ENCODE assay signal across 8 mouse cellular contexts in the genomic region with DNA sequence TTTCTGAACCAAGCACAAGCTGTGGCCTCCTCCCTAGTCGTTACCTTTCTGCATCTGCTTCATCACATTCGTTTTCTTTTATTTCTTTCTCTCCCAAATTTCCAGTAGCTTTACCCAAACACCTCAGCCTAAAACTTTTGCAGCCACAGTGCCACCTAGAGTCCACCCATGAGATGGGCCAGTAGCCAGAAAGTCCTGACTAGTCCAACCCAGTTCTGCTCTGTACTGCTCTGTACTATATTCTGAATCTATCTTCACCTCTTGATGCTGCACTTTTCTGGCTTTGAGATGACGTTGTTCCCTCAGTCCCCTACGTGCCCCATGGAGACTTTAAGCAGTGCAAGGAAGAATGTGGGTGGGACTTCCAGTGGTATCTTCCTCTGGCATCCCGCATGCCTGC.
DNase-seq lines count a peak whose midpoint lies in the region; ATAC-seq lines count a peak whose summit lies in the region.

No protein-coding gene starts in this region.

- peak; percentile 53 for DNase-seq in hindbrain, embryonic 10.5 days (ENCODE audit: low spot score)
- peak; percentile 3 for DNase-seq in c-Kit-positive CD71-positive TER-119-negative erythroid progenitor cells, embryonic 14.5 days (ENCODE audit: low read depth)
- peak; percentile 60 to 67 for DNase-seq in frontal cortex, postnatal 10 days (ENCODE audit: low spot score in 2 of 2)
- DNase-seq in left cerebral cortex, adult 8-10 months (ENCODE audit: low spot score in 2 of 2) = peak; percentile 39 to 59
- DNase-seq in thymus, postnatal 36 days = peak; percentile 24 to 26

- 0 out of 2 replicates have a peak, but pooled peaks cover 5% of the 10 kb centered on the region for H3K4me1 ChIP-seq in hindbrain, embryonic 10.5 days (replicated peaks)
- H3K4me1 ChIP-seq in hindbrain, embryonic 12.5 days = no peaks in the 10 kb centered on the region
- H3K4me1 ChIP-seq in intestine, embryonic 16.5 days (ENCODE audit: control insufficient read depth, insufficient read depth, low read length) = no peaks in the 10 kb centered on the region
- H3K4me1 ChIP-seq in midbrain, embryonic 12.5 days = no peaks in the 10 kb centered on the region

- H3K27me3 ChIP-seq in hindbrain, embryonic 10.5 days (ENCODE audit: insufficient read depth, poor library complexity, severe bottlenecking) = peaks cover 6% of the 10 kb centered on the region; the same call in 1 of the 2 replicates
- no peaks in the 10 kb centered on the region for H3K27me3 ChIP-seq in hindbrain, embryonic 12.5 days
- no peaks in the 10 kb centered on the region; the same call in 1 of the 2 replicates for H3K27me3 ChIP-seq in intestine, embryonic 16.5 days (replicated peaks; ENCODE audit: control insufficient read depth, insufficient read depth, low read length)
- no peaks in the 10 kb centered on the region for H3K27me3 ChIP-seq in midbrain, embryonic 12.5 days

- no peaks in the 10 kb centered on the region for H3K36me3 ChIP-seq in hindbrain, embryonic 10.5 days
- H3K36me3 ChIP-seq in hindbrain, embryonic 12.5 days = no peaks in the 10 kb centered on the region
- H3K36me3 ChIP-seq in intestine, embryonic 16.5 days (ENCODE audit: control insufficient read depth, insufficient read depth, low read length) = no peaks in the 10 kb centered on the region
- no peaks in the 10 kb centered on the region for H3K36me3 ChIP-seq in midbrain, embryonic 12.5 days

- no peak overlapping the region for H3K27ac ChIP-seq in hindbrain, embryonic 10.5 days
- H3K27ac ChIP-seq in hindbrain, embryonic 12.5 days = no peak overlapping the region
- H3K27ac ChIP-seq in intestine, embryonic 16.5 days (ENCODE audit: low read length) = no peak overlapping the region
- no peak overlapping the region for H3K27ac ChIP-seq in midbrain, embryonic 12.5 days (replicated peaks)

- H3K4me3 ChIP-seq in hindbrain, embryonic 10.5 days = no peak overlapping the region
- H3K4me3 ChIP-seq in hindbrain, embryonic 12.5 days = no peak overlapping the region
- no peak overlapping the region for H3K4me3 ChIP-seq in intestine, embryonic 16.5 days (ENCODE audit: low read length)
- H3K4me3 ChIP-seq in midbrain, embryonic 12.5 days = no peak overlapping the region

- no peak overlapping the region for H3K4me2 ChIP-seq in hindbrain, embryonic 12.5 days (replicated peaks)
- no peak overlapping the region for H3K4me2 ChIP-seq in intestine, embryonic 16.5 days (ENCODE audit: low read depth, low read length)
- H3K4me2 ChIP-seq in midbrain, embryonic 12.5 days (replicated peaks) = no peak overlapping the region

- WGBS in hindbrain, embryonic 10.5 days = 28% methylated on average over 5 of the region's 5 CpGs
- 28% methylated on average over 5 of the region's 5 CpGs for WGBS in hindbrain, embryonic 12.5 days
- WGBS in intestine, embryonic 16.5 days = 28% methylated on average over 5 of the region's 5 CpGs
- 35% methylated on average over 5 of the region's 5 CpGs for WGBS in midbrain, embryonic 12.5 days

- H3K9ac ChIP-seq in hindbrain, embryonic 12.5 days = no peak overlapping the region
- no peak overlapping the region for H3K9ac ChIP-seq in intestine, embryonic 16.5 days (ENCODE audit: low read depth, low read length)
- no peak overlapping the region for H3K9ac ChIP-seq in midbrain, embryonic 12.5 days (replicated peaks)

- no peaks in the 10 kb centered on the region for H3K9me3 ChIP-seq in hindbrain, embryonic 10.5 days
- no peaks in the 10 kb centered on the region for H3K9me3 ChIP-seq in hindbrain, embryonic 12.5 days (replicated peaks)
- H3K9me3 ChIP-seq in intestine, embryonic 16.5 days (ENCODE audit: control insufficient read depth, low read length) = no peaks in the 10 kb centered on the region
- H3K9me3 ChIP-seq in midbrain, embryonic 12.5 days = no peaks in the 10 kb centered on the region

- ATAC-seq in hindbrain, embryonic 12.5 days (ENCODE audit: low FRiP score) = no peak
- peak; percentile 50 for ATAC-seq in intestine, embryonic 16.5 days
- ATAC-seq in midbrain, embryonic 12.5 days (ENCODE audit: low FRiP score, low read depth) = peak; percentile 73; the same call in 1 of the 2 replicates

Comparison
In these comparisons a context has a peak if more than half of its experiments do, and no peak if none do; other contexts are left out.
1. DNase-seq: peak in every context shown above with its lines; median percentile 64 in frontal cortex, postnatal 10 days; 53 in hindbrain, embryonic 10.5 days; 49 in left cerebral cortex, adult 8-10 months; 25 in thymus, postnatal 36 days; 3 in c-Kit-positive CD71-positive TER-119-negative erythroid progenitor cells, embryonic 14.5 days.